Mouse (Mus musculus) C2C12 (cell line): ENCODE data around the gene Csnk1g1. TPM values are rescaled to one million over a fixed set of nuclear protein-coding genes. Genes with fewer than 3 reads are reported as not detected.

Experiments
- H3K27me3 ChIP-seq: one replicate; pipeline ENCODE4 v1.6.1; 2011; ENCODE audit not compliant: control insufficient read depth, insufficient read depth, insufficient read length
- H3K36me3 ChIP-seq: one replicate; pipeline ENCODE4 v1.6.1; 2011; ENCODE audit not compliant: control insufficient read depth, insufficient read depth
- H3K4me3 ChIP-seq: one replicate; pipeline ENCODE4 v1.5.1; 2011; ENCODE audit warnings: mild to moderate bottlenecking, control low read depth; ENCODE audit not compliant: poor library complexity, insufficient read depth, severe bottlenecking
- H3K79me2 ChIP-seq: one replicate; pipeline ENCODE4 v1.6.1; 2011; ENCODE audit not compliant: control insufficient read depth, insufficient read depth
- H3K79me3 ChIP-seq: one replicate; pipeline ENCODE4 v1.6.1; 2011; ENCODE audit warnings: low read depth, control low read depth
- H3ac ChIP-seq: one replicate; pipeline ENCODE3; 2011; ENCODE audit warnings: low read depth; ENCODE audit not compliant: control insufficient read depth, insufficient read length
- CEBPB ChIP-seq: IDR thresholded peaks from one replicate; pipeline ENCODE4 v1.6.1; 2011; ENCODE audit warnings: low read depth, mild to moderate bottlenecking, control low read depth, moderate library complexity
- CTCF ChIP-seq: IDR thresholded peaks from one replicate; pipeline ENCODE4 v1.5.1; 2011; ENCODE audit not compliant: control insufficient read depth, insufficient read depth, insufficient read length
- FOSL1 ChIP-seq: IDR thresholded peaks from one replicate; pipeline ENCODE4 v1.8.0; 2011; ENCODE audit warnings: mild to moderate bottlenecking, low read length; ENCODE audit not compliant: poor library complexity, insufficient read depth, severe bottlenecking
- MAX ChIP-seq: IDR thresholded peaks from one replicate; pipeline ENCODE4 v1.6.1; 2011; ENCODE audit warnings: mild to moderate bottlenecking, control low read depth
- MYOD1 ChIP-seq: IDR thresholded peaks from one replicate; pipeline ENCODE4 v1.6.1; 2011; ENCODE audit warnings: low read depth; ENCODE audit not compliant: control insufficient read depth, insufficient read length
- MYOG ChIP-seq: IDR thresholded peaks from one replicate; pipeline ENCODE4 v1.6.1; 2011; ENCODE audit not compliant: control insufficient read depth, insufficient read length; ENCODE audit errors: extremely low read depth
- USF1 ChIP-seq: IDR thresholded peaks from one replicate; pipeline ENCODE4 v1.6.1; 2011; ENCODE audit warnings: low read depth, mild to moderate bottlenecking, control low read depth, moderate library complexity
- polyA plus RNA-seq: library from polyadenylated mRNA; unstranded; fragments of >200 nt; fragmentation: generic; extraction: Trizol; gene quantifications from one replicate; pipeline ENCODE4 v1.2.1, GENCODE M21; 2012; ENCODE audit warnings: missing spikeins

Csnk1g1 gene
- polyA plus RNA-seq, 1 experiment = 6.8 TPM

DNA sequence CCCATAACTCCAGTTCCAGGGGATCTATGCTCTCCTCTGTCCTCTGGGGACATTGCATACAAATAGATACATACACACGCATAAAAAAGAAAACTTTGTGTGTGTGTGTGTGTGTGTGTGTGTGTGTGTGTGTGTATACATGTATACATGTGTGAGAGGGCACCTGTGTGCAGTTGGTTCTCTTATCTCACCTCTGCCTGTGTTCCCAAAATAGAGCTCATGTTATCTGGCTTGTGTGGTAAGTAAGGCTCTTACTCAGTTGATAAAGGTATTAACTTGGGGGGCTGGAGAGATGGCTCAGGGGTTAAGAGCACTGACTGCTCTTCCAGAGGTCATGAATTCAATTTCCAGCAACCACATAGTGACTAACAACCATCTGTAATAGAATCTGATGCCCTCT, 8.3 kb downstream of the Csnk1g1 start:
- Histone ChIP-seq H3ac (no peak overlapping the region), H3K79me3 (peaks cover 64% of the 10 kb centered on the region), H3K4me3 (no peak overlapping the region), H3K36me3 (no peaks in the 10 kb centered on the region), H3K79me2 (peaks cover 99% of the 10 kb centered on the region), H3K27me3 (no peaks in the 10 kb centered on the region)
- TF ChIP-seq MYOD1 (no peak), USF1 (no peak), CTCF (no peak), CEBPB (no peak), MAX (no peak), FOSL1 (no peak), MYOG (no peak)

DNA sequence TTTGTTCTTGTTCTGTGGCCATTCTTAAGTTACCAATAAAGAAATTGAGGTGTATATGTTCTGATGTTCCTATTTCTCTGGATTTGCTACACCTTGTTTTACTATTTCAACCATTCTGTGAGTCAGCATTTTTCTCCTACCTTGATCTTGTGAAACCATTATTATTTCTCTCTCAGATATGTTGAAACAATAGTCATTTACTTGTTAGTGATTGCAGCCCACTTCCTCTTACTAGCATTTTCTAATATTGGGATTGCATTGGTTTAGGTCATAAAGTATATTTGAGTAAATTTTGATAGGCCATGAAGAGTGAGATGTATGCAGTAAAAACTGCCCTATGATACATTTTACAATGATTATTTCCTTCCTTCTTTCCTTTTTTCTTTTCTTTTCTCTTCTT, 19.7 kb downstream of the Csnk1g1 start:
- Histone ChIP-seq H3K36me3 (peaks cover 4% of the 10 kb centered on the region), H3K79me2 (peaks cover 99% of the 10 kb centered on the region), H3K4me3 (no peak overlapping the region), H3ac (no peak overlapping the region), H3K27me3 (no peaks in the 10 kb centered on the region), H3K79me3 (peaks cover 44% of the 10 kb centered on the region)
- TF ChIP-seq CEBPB = no peak
- no peak for TF ChIP-seq MYOD1
- no peak for TF ChIP-seq FOSL1
- TF ChIP-seq USF1 = no peak
- no peak for TF ChIP-seq CTCF
- TF ChIP-seq MYOG = no peak
- TF ChIP-seq MAX = no peak

DNA sequence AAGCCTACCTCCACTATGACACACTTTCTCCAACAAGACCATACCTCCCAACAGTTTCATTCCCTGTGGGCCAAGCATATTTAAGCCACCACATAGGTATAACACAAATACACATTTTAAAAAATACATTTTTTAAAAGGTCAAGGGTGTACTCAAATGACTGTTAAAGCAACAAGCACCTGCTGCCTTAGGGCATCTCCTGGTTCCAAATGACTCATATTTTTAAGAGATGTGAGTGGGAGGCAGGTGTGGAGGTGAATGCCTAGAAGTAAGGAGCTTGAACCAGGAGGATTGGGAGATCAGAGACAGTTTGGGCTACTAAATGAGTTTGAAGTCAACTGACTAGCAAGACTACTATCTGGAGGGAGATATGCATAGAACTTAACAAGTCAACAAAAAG, 21.1 kb downstream of the Csnk1g1 start:
- peaks cover 99% of the 10 kb centered on the region for H3K79me2 ChIP-seq
- no peak overlapping the region for H3K4me3 ChIP-seq
- peaks cover 4% of the 10 kb centered on the region for H3K36me3 ChIP-seq
- H3ac ChIP-seq = no peak overlapping the region
- no peaks in the 10 kb centered on the region for H3K27me3 ChIP-seq
- H3K79me3 ChIP-seq = peaks cover 50% of the 10 kb centered on the region
- TF ChIP-seq MYOG (no peak), USF1 (no peak)

DNA sequence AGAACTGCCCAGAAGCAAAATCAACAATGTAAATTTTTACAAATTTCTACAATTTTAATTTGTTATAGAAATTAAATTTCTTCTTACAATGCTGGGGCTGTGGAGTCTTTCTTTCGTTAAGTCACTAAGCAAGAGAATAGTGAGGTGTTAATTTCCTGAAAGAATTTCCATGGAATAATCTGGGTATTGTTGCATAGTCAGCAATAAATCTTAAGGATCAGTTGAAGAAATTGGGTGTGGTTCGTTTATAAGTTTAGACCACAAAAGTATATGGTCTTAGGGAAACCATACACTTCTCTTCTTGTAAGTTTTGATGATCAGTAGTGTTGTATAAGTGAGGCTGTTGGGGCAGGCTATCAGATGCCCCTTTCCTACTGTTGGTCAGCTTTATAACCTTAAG, 28.8 kb downstream of the Csnk1g1 start:
- Histone ChIP-seq H3K79me2 (peaks cover 72% of the 10 kb centered on the region), H3K79me3 (peaks cover 30% of the 10 kb centered on the region), H3K36me3 (no peaks in the 10 kb centered on the region), H3K4me3 (no peak overlapping the region), H3K27me3 (no peaks in the 10 kb centered on the region), H3ac (no peak overlapping the region)
- TF ChIP-seq MYOD1 = no peak

DNA sequence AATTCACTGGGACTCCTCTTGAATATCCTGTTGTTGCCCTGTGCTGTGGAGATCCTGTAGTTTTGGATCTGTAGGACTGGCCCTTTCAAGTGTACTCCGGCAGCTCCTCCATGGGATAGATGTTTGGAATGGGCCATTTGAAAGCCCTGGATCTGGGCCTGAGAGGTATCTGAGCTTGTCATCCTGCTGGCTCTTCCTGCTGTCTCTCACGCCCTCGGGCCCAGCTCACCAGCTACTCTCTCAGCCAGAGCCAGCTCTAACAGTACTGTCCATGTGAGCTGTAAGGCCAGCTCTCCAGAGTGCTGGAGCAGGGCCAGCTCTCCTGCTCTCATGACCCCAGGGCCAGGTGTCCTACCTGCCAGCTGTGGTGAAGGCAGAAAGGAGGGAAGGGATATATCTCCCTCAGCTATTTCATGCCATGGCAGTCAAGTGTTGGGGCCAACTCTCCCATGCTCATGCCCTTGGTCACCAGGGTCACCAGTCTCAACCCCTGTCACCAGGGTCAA, 42.4 kb downstream of the Csnk1g1 start:
- no peak overlapping the region for H3ac ChIP-seq
- peaks cover 9% of the 10 kb centered on the region for H3K79me3 ChIP-seq
- H3K4me3 ChIP-seq = no peak overlapping the region
- H3K36me3 ChIP-seq = peaks cover 10% of the 10 kb centered on the region
- H3K27me3 ChIP-seq = no peaks in the 10 kb centered on the region
- TF ChIP-seq CEBPB (no peak), CTCF (no peak), MAX (no peak), FOSL1 (no peak), MYOD1 (no peak), MYOG (no peak), USF1 (no peak)
- peaks cover 11% of the 10 kb centered on the region for H3K79me2 ChIP-seq

DNA sequence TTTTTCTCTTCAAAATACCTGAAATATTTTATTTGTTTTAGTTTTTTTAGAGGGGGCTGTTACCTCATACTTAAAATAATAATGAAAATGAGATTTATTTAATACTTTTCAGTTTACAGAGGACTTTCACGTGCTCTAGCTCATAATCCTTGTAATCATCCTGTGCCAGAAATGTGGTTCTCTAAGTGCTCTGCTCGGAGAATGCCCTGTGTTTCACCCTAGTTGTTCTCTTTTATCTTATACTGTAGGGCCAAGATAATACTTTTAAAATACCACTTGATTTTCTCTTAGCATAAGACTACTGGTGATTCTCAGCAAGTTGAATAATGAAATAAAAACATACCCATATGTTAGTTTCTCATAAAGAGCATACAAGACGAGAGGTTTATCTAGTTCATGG, 61.3 kb downstream of the Csnk1g1 start:
- Histone ChIP-seq H3K79me2 (peaks cover 24% of the 10 kb centered on the region), H3K36me3 (no peaks in the 10 kb centered on the region), H3K79me3 (peaks cover 7% of the 10 kb centered on the region), H3K27me3 (no peaks in the 10 kb centered on the region), H3ac (no peak overlapping the region), H3K4me3 (no peak overlapping the region)
- TF ChIP-seq CTCF (no peak), MYOD1 (no peak), MYOG (no peak), MAX (no peak), CEBPB (no peak), USF1 (no peak), FOSL1 (no peak)
